Mouse (Mus musculus): ENCODE data around the gene Neil1. TPM values are rescaled to one million over a fixed set of nuclear protein-coding genes. Genes with fewer than 3 reads are reported as not detected.

Neil1 gene
- polyA plus RNA-seq, 2 experiments, result 0.95 to 1.5 TPM

DNA sequence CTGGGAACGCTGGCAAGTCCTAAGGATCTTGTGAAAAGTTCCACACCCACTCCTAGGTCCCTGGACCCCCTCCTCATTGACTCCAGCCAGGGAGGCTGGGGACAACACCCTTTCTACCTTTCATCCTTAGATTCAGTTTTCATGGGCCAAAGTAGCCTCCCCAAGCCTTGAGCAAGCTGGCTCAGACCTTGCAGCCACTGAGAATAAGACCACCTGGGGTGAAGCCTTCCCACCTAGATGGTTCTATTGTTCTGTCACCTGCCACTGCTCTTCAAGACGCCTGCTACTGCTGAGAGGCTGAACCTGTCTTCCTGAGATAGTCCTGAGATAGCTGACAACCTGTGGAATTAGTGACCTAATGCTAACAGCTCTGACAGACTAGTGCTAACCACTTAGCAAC, 15.0 kb upstream of the Neil1 start:
- Histone ChIP-seq H3K4me1 (replicated peaks; ENCODE audit: control insufficient read depth in 2 of 2, insufficient read depth in 2 of 2, low read length in 1 of 2) (peaks cover 0 to 4% of the 10 kb centered on the region in 2 experiments; a peak in 2 of 4 replicates), H3K4me2 (ENCODE audit: low read depth) (no peak overlapping the region), H3K9me3 (ENCODE audit: control insufficient read depth, low read length) (no peaks in the 10 kb centered on the region), H3K27me3 (ENCODE audit: control insufficient read depth, insufficient read depth, low read length) (no peaks in the 10 kb centered on the region), H3K27ac (no peak overlapping the region), H3K36me3 (replicated peaks; ENCODE audit: control insufficient read depth, insufficient read depth, low read depth) (no peaks in the 10 kb centered on the region), H3K9ac (replicated peaks) (no peak overlapping the region), H3K4me3 (ENCODE audit: insufficient read depth in 1 of 2, low read depth in 2 of 2, low read length in 2 of 2) (no peak overlapping the region)
- WGBS (ENCODE audit: insufficient replicate concordance), result 33% methylated on average over 2 of the region's 2 CpGs
- DNase-seq (ENCODE audit: low read depth in 3 of 3, low spot score in 3 of 3), result no peak
- ATAC-seq (ENCODE audit: insufficient read depth), result no peak
- TF ChIP-seq EP300 (IDR thresholded peaks at IDR 0.05; ENCODE audit: low read depth) (no peak), CTCF (IDR thresholded peaks at IDR 0.05; ENCODE audit: low read depth) (no peak)

DNA sequence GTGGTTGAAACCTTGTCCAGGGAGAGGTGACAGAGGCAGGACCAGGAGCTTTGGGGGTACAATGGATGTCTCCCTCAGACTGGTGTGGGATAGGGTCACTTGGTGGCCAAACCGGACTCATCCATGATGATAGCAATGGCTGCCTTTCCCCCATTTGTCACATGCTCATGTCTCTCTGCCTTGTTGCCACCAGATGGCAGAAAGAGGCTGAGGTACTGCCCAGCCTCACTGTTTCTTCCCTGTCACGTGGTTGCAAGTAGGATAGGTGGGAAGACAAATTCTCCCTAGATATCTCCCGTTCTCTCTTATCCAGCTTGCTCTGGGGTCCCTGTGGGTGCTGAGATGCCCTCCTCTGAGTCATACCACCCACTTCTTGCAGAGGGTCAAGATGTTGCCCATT, 14.4 kb upstream of the Neil1 start:
- Histone ChIP-seq H3K9ac (replicated peaks) (no peak overlapping the region), H3K4me1 (replicated peaks; ENCODE audit: control insufficient read depth in 2 of 2, insufficient read depth in 2 of 2, low read length in 1 of 2) (peaks cover 0 to 6% of the 10 kb centered on the region in 2 experiments; a peak in 2 of 4 replicates), H3K4me2 (ENCODE audit: low read depth) (no peak overlapping the region), H3K27me3 (ENCODE audit: control insufficient read depth, insufficient read depth, low read length) (no peaks in the 10 kb centered on the region), H3K36me3 (replicated peaks; ENCODE audit: control insufficient read depth, insufficient read depth, low read depth) (no peaks in the 10 kb centered on the region), H3K27ac (no peak overlapping the region), H3K4me3 (ENCODE audit: insufficient read depth in 1 of 2, low read depth in 2 of 2, low read length in 2 of 2) (no peak overlapping the region), H3K9me3 (ENCODE audit: control insufficient read depth, low read length) (no peaks in the 10 kb centered on the region)
- DNase-seq (ENCODE audit: low read depth in 3 of 3, low spot score in 3 of 3) (no peak), ATAC-seq (ENCODE audit: insufficient read depth) (no peak)
- TF ChIP-seq CTCF (IDR thresholded peaks at IDR 0.05; ENCODE audit: low read depth), result peak; percentile 73
- no peak for TF ChIP-seq EP300 (IDR thresholded peaks at IDR 0.05; ENCODE audit: low read depth)
- 18% methylated on average over 3 of the region's 3 CpGs for WGBS (ENCODE audit: insufficient replicate concordance)

DNA sequence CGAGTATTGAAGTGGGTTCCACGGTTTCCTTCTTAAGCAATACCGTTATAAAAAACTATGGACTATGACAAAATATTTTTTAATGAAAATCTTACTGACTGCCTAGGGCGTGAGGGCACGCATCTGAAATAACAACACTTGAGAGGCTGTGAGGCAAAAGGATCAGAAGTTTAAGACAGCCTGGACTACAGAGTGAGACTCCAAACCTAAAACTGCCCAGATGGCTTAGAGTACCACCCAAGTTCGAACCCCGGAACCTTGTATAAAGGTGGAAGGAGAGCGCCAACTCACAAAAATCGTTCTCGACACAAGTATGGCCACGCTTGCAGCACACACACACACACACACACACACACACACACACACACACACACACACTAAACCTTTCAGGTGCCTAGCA, 10.4 kb upstream of the Neil1 start:
- TF ChIP-seq CTCF (IDR thresholded peaks at IDR 0.05; ENCODE audit: low read depth), result no peak
- TF ChIP-seq EP300 (IDR thresholded peaks at IDR 0.05; ENCODE audit: low read depth), result no peak
- no peak; the same call in 1 of the 2 replicates for ATAC-seq (ENCODE audit: insufficient read depth)
- peak overlapping the region; percentile 73 to 76 for H3K4me3 ChIP-seq (ENCODE audit: insufficient read depth in 1 of 2, low read depth in 2 of 2, low read length in 2 of 2)
- H3K27me3 ChIP-seq (ENCODE audit: control insufficient read depth, insufficient read depth, low read length), result no peaks in the 10 kb centered on the region
- H3K9me3 ChIP-seq (ENCODE audit: control insufficient read depth, low read length), result no peaks in the 10 kb centered on the region
- no peak for DNase-seq (ENCODE audit: low read depth in 3 of 3, low spot score in 3 of 3)
- H3K4me1 ChIP-seq (replicated peaks; ENCODE audit: control insufficient read depth in 2 of 2, insufficient read depth in 2 of 2, low read length in 1 of 2), result peaks cover 0 to 11% of the 10 kb centered on the region in 2 experiments; a peak in 2 of 4 replicates
- no peak overlapping the region for H3K27ac ChIP-seq
- no peaks in the 10 kb centered on the region for H3K36me3 ChIP-seq (replicated peaks; ENCODE audit: control insufficient read depth, insufficient read depth, low read depth)
- WGBS (ENCODE audit: insufficient replicate concordance), result 34% methylated on average over 11 of the region's 11 CpGs
- H3K9ac ChIP-seq (replicated peaks), result peak overlapping the region; percentile 72
- peak overlapping the region; percentile 82 for H3K4me2 ChIP-seq (ENCODE audit: low read depth)

DNA sequence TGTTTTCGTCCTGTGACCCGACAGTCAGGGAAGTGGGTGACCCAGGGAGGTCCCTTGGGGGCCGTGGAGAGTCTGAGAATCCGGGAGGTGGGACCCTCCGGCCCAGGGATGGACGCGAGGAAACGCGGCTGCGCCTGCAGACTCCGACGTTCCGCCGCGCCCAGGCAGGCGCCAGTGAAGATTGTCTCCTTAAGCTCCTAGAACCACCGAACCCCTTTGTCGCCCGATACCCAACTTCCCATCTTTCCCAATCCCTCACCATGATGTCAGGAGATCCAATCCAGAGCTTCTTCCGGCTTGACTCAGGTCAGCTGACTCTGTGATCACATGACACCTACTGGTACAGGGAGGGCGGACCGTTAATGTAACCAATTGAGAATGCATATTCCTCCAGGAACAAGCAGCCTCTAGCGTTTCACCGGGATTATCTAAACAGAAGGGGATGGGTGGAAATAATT, 9.9 kb upstream of the Neil1 start, which contains the start of gene Commd4:
Gene Commd4, minus strand, starts transcription at position 319 of the 458 bp plus-strand sequence.
- peak; percentile 81 for ATAC-seq (ENCODE audit: insufficient read depth)
- peak within 1 kb of the TSS; percentile 73 to 76 for H3K4me3 ChIP-seq (ENCODE audit: insufficient read depth in 1 of 2, low read depth in 2 of 2, low read length in 2 of 2)
- DNase-seq (ENCODE audit: low read depth in 3 of 3, low spot score in 3 of 3), result peak; percentile 80 to 88 (median 85)
- peak within 1 kb of the TSS; percentile 72 for H3K9ac ChIP-seq (replicated peaks)
- no peak within 1 kb of the TSS for H3K27ac ChIP-seq
- no peaks in the 10 kb centered on the region for H3K27me3 ChIP-seq (ENCODE audit: control insufficient read depth, insufficient read depth, low read length)
- H3K9me3 ChIP-seq (ENCODE audit: control insufficient read depth, low read length), result no peaks in the 10 kb centered on the region
- TF ChIP-seq EP300 (IDR thresholded peaks at IDR 0.05; ENCODE audit: low read depth) (no peak), CTCF (IDR thresholded peaks at IDR 0.05; ENCODE audit: low read depth) (peak; percentile 19)
- peak within 1 kb of the TSS; percentile 82 for H3K4me2 ChIP-seq (ENCODE audit: low read depth)
- under 1% methylated on average over 24 of the region's 24 CpGs for WGBS (ENCODE audit: insufficient replicate concordance)
- H3K36me3 ChIP-seq (replicated peaks; ENCODE audit: control insufficient read depth, insufficient read depth, low read depth), result no peaks in the 10 kb centered on the region
- H3K4me1 ChIP-seq (replicated peaks; ENCODE audit: control insufficient read depth in 2 of 2, insufficient read depth in 2 of 2, low read length in 1 of 2), result peaks cover 0 to 11% of the 10 kb centered on the region in 2 experiments; a peak in 2 of 4 replicates

DNA sequence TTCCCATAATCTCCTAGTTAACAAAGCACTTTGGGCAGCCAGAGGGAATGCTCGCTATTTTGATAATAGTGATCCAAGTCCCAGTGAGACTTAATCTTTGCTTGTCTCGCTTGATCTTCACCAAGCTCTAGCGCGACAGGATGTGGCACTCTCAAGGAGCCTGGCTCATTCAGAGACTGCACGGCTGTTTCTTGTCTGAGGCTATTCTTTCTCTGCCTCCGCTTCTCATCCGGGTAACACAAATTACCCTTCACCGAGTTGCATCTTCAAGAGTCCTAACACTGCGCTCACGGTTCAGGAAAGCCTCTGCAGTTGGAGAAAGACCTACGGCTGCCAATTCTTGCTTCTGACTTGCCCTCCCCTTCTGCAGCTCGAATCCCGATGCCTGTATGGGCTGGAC, 9.4 kb upstream of the Neil1 start:
- DNase-seq (ENCODE audit: low read depth in 3 of 3, low spot score in 3 of 3) (no peak), ATAC-seq (ENCODE audit: insufficient read depth) (no peak)
- H3K9ac ChIP-seq (replicated peaks), result peak overlapping the region; percentile 72
- H3K9me3 ChIP-seq (ENCODE audit: control insufficient read depth, low read length), result no peaks in the 10 kb centered on the region
- H3K4me2 ChIP-seq (ENCODE audit: low read depth), result peak overlapping the region; percentile 82
- H3K27ac ChIP-seq, result no peak overlapping the region
- no peaks in the 10 kb centered on the region for H3K36me3 ChIP-seq (replicated peaks; ENCODE audit: control insufficient read depth, insufficient read depth, low read depth)
- no peaks in the 10 kb centered on the region for H3K27me3 ChIP-seq (ENCODE audit: control insufficient read depth, insufficient read depth, low read length)
- no peak for TF ChIP-seq EP300 (IDR thresholded peaks at IDR 0.05; ENCODE audit: low read depth)
- TF ChIP-seq CTCF (IDR thresholded peaks at IDR 0.05; ENCODE audit: low read depth), result no peak
- H3K4me3 ChIP-seq (ENCODE audit: insufficient read depth in 1 of 2, low read depth in 2 of 2, low read length in 2 of 2), result peak overlapping the region; percentile 73 to 76
- 25% methylated on average over 13 of the region's 13 CpGs for WGBS (ENCODE audit: insufficient replicate concordance)
- H3K4me1 ChIP-seq (replicated peaks; ENCODE audit: control insufficient read depth in 2 of 2, insufficient read depth in 2 of 2, low read length in 1 of 2), result peaks cover 0 to 9% of the 10 kb centered on the region in 2 experiments; a peak in 2 of 4 replicates

Data from liver, embryonic 14.5 days (tissue).